Mouse (Mus musculus) gastrocnemius, adult 18-20 months (tissue): Measurements from ENCODE around the gene Tnmd. TPM values are rescaled to one million over a fixed set of nuclear protein-coding genes. Genes with fewer than 3 reads are reported as not detected.
A peak's percentile ranks its signal among the peaks of the same experiment; 100 is the strongest.

ENCODE experiments used
- DNase-seq: peaks from one replicate; pipeline ENCODE4 v3.0.0; 2021; ENCODE audit warnings: low spot score
- long read RNA-seq, 2 experiments: library from polyadenylated mRNA; stranded (forward); transcript quantifications; one replicate each; pipeline ENCODE4 v2.0.0; 2021
- total RNA-seq, 2 experiments: library from RNA; stranded (reverse); gene quantifications; 2 replicates each; pipeline ENCODE4 v1.2.3; 2021

Tnmd gene
- total RNA-seq, result 1 to 10 TPM; 2.4 to 9.6 TPM
- long read RNA-seq, experiment 1, transcript Tnmd-201 (7 exons, 1,353 nt), result major isoform, 5 of 5 reads
- long read RNA-seq, experiment 1, partial matches to known transcripts, result 0 of 5 reads
- long read RNA-seq, experiment 1, other reads (novel, unspliced or antisense), result 0 of 5 reads
- long read RNA-seq, experiment 2, partial matches to known transcripts, result 0 of 1 reads
- long read RNA-seq, experiment 2, other reads (novel, unspliced or antisense), result 0 of 1 reads

DNA sequence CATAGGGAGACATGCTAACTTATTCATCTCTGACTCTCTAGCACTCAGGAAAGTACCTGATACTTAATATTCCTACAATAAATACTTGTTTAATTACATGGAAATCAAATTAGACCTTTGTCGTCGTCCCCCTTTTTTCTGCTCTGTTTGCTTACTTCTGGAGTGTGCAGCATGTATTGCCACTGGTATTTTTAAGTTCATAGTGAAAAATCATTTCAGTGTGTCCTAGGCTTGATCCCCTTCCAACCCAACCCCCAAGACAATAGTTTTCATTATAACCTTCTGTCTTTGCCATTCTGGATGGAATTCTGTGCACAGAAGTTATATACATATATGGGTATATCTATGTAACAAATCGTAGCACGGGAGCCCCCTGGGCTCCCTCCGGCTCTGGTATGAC lies at the start of gene Tnmd:
Gene Tnmd (plus strand): TSS at position 301 of the 400 bp plus-strand sequence.
- DNase-seq, result no peak

DNA sequence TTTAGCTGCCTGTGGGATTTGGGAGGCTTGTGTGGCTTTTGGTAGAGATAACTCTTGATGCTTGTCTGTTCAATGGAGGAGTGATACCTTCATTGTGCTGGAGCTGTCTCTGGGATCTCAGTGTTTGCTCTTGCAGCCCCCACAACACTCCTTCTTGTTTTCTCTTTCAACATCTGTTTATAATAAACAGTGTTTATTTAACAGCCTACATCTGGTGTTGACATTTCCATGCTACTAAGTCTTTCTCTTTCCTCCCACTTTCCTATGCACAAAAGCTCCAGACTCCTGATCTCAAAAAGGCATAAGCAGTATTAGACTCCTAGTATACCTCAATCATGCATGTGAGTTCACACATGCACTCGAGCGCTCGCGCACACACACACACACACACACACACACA lies 2.9 kb downstream of the Tnmd start:
- DNase-seq, result no peak

DNA sequence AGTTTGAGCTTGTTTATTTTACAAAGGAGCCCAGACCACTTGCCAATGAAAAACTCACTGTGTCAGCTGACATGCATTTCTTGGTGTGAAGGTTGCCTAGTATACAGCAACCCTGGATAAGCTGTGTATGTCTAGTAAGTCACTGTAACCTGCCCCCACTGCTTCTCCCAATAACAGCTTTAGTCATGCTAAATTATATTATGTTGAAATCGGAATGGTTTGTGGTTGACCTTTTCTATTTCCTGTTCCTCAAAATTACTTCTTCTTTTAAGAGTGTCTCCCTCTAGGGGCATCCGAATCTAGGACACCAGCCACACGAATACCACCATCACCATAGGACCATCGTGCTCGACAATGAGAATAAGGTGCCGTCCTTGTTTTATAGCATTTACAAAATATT lies 19.0 kb downstream of the Tnmd start:
- DNase-seq, result no peak

DNA sequence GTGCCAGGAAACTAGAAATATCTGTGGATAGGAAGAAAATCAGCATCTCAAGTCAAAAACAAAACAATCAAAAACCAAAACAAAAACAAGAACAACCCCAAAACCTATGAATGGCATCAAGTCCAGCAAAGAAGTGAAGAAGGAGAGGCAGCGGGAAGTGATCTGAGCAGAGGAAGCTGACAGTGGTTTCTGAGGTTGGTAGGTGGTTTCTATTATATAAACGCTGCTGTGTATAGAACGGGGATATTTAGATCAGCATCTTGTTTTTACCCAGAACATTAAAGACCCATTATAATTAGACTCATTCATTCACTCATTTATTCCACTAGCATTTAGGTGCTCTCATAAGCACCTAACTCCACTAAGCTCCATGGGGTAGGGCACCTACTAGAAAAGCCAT lies 36.5 kb downstream of the Tnmd start:
- no peak for DNase-seq

DNA sequence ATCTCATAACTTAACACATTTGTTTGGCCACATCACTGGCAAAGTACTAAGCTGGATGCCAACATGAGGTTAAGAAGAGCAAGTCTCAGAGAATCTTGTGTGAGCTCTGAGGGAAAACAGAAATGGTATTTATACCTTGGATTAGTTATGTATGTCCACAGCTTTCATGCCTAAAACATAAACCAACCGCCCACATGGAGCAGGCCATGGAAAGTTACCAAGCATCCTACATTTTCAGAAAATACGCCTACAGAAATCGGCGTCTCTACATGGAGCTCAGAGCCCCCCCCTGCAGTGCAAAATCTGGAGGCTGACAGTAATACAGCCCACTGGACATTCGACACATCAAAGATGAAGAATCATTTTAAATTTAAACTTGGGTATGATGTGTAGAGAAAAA lies 37.3 kb downstream of the Tnmd start:
- DNase-seq, result no peak

DNA sequence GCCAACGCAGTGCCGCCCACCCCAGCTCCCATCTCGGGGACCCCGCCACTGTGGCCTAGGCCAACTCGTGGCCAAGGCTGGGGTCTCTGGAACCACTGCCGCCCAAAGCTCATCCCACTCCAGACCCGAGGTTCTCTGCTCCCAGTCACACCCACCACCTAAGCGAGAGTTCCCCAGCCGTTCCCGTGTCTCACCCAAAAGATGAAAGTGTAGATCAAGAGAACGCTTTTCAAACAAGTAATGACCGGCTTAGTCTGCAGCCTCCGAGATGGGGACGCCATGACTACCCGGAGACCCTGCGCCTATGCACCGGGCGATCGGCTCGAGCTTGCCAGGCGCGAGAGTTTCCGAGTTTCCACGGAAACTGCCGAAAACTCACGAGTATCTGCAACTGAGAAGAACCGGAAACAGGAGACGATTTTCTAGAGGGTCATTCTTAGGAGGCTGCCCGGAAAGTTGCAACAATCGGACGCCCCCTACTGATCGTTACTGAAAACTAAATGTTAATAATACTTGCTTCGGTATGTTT lies 47.3 kb downstream of the Tnmd start, which contains the start of gene Tspan6:
Gene Tspan6 (minus strand): TSS at position 416 of the 529 bp plus-strand sequence.
- DNase-seq, result peak; percentile 61

DNA sequence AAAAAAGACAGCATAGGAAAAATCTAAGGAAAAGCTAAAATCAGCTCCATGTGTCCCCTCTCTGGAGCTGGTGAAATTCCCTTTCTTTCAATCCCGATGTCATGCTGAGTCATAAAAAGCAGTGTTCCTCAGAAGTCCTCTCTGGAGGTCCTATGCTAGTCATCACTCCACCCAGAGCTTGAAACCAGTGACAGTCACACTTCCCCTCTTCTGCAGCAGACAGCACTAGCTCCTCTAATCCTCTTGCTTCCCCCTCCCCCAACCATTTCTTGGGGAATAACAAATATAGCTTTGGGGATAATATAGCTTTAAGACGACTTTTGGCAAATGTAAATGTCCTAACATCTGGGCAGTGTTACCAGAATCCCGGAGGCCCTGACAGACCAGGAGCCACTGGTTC lies 57.5 kb downstream of the Tnmd start, which contains the start of gene Srpx2:
Gene Srpx2 (plus strand): TSS at position 166 of the 400 bp plus-strand sequence.
- DNase-seq, result peak; percentile 4

DNA sequence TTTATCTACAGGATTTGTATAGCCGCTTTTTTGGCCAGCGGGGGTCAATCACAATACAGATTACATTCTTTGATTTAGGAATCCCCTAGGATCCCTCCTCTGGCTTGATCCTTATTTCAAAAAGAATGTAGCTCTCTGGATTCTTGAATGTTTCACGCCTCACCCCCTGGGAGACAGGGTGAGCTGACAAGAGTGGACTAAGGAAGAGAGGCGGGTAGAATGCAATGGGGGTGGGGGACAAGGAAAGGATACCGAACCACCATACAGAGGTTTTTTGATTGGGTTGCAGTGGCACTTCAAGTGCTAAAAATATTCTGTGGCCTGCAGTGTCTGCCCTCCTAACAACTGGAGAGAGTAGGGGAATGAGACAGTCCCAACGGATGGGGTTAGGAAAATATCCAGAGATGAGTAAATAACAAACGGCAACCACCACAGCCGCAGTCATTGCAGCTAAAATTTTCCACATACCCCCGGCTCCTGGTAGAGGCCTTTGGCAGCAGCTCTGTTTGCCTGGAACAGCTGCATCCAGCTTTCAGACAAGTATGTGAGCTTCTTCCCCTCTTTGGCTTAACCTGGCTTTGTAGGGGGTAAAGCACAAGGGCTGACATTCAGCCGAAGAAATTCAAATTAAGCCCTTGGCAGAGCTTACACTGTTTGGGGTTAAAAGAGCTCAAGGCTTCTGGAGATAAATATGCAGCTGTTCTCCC lies 60.8 kb downstream of the Tnmd start:
- DNase-seq, result peak; percentile 8

DNA sequence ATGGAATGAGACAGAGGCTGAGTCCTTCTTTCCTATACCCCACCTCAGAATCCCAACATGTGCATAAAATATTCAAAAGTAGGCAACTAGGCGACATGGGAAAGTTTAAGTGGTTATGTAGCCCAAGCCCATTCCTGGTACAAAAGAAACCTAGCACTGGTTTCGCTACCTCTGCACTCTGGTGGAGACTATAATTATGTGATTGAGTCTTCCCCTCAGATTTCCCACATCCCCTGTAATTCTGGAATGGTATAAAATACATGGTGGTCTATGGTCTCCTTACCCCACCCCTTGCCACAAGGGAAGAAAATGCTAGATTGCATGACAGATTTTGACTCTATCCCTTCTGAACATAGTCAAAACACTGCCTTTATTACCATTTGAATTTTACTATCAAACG lies 62.2 kb downstream of the Tnmd start:
- DNase-seq, result no peak

DNA sequence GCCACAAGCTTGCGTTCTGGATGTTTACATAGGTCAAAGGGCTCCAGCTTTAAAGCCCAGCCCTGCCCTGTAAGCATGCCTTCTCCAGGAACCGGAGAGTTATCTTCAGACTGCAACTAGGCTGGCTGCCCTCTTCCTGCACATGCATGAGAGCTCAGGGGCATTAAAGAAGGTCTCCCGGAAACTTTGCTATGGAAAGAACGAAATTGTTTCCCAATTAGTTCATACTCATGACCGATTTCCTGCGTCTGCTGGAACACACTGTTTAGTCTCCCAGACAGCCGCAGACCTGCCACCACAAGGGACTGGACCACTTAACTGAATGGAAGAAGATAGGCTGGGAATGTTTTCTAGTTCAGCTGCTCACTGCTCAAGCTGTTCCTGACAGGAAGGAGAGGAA lies 63.4 kb downstream of the Tnmd start:
- DNase-seq, result peak; percentile 5

Other genes starting within 250 kb of the Tnmd start
- 1 to 10 TPM; 3.6 to 4.3 TPM for gene Pcdh19, start 162.0 kb upstream of the Tnmd start, total RNA-seq
- gene Tspan6, start 47.4 kb downstream of the Tnmd start, total RNA-seq, result 1 to 10 TPM; 2.8 to 3.3 TPM
- gene Srpx2, start 57.4 kb downstream of the Tnmd start, total RNA-seq, result 1 to 10 TPM; 2.1 to 3.2 TPM
- gene Sytl4, start 130.8 kb downstream of the Tnmd start, total RNA-seq, result 1 to 10 TPM in 1 of 2 experiments, under 1 TPM in 1; 0.43 to 1.1 TPM
- gene Cstf2, start 208.2 kb downstream of the Tnmd start, total RNA-seq, result 1 to 10 TPM; 4.5 to 9.9 TPM